ENCODE assay signal across 22 mouse cellular contexts in genomic region chr14:106199536-106200319, GRCm38 (mm10).
DNase-seq lines count a peak whose midpoint lies in the region; ATAC-seq and TF ChIP-seq lines count a peak whose summit lies in the region.
"Had no signal": no experiment of that assay in that cellular context is flagged by ENCODE, and none has a peak within 500 bp of the region (broad histone marks: within the 10 kb centered on the region; RNA-seq: fewer than 3 reads in every experiment).

No protein-coding gene starts in this region.

- H3K9ac ChIP-seq in heart, embryonic 12.5 days: no peak overlapping the region
- no peak overlapping the region for H3K9ac ChIP-seq in midbrain, postnatal 0 days (replicated peaks; ENCODE audit: low read length, poor library complexity, severe bottlenecking)
- no peak overlapping the region for H3K9ac ChIP-seq in midbrain, embryonic 14.5 days (replicated peaks; ENCODE audit: low read length)
- H3K9ac ChIP-seq: limb, embryonic 15.5 days; liver, embryonic 15.5 days had no signal

- no peak overlapping the region for H3K4me3 ChIP-seq in heart, embryonic 12.5 days
- no peak overlapping the region for H3K4me3 ChIP-seq in midbrain, postnatal 0 days (ENCODE audit: low read depth, low read length)
- no peak overlapping the region for H3K4me3 ChIP-seq in midbrain, embryonic 14.5 days (replicated peaks; ENCODE audit: low read depth, low read length)
- H3K4me3 ChIP-seq: erythroblast, embryonic 14.5 days; layer of hippocampus, adult 2 months; limb, embryonic 15.5 days; liver, embryonic 15.5 days; megakaryocyte, embryonic 14.5 days had no signal

- TF ChIP-seq CTCF in midbrain, postnatal 0 days (IDR thresholded peaks at IDR 0.05): no peak

- H3K4me2 ChIP-seq in heart, embryonic 12.5 days: no peak overlapping the region
- no peak overlapping the region for H3K4me2 ChIP-seq in midbrain, postnatal 0 days (ENCODE audit: low read depth, low read length, poor library complexity, severe bottlenecking)
- H3K4me2 ChIP-seq in midbrain, embryonic 14.5 days (ENCODE audit: low read length): no peak overlapping the region
- H3K4me2 ChIP-seq: limb, embryonic 15.5 days; liver, embryonic 15.5 days had no signal

- DNase-seq in embryo, embryonic 10.5 days (ENCODE audit: low spot score): peak; percentile 41
- no peak for DNase-seq in embryo, embryonic 9.5 days (ENCODE audit: extremely low spot score)
- peak; percentile 25 to 31 for DNase-seq in heart, adult 18-20 months
- DNase-seq in midbrain, postnatal 0 days (ENCODE audit: low spot score): peak; percentile 13
- no peak for DNase-seq in midbrain, embryonic 14.5 days
- peak; percentile 84 for DNase-seq in skeletal muscle tissue, adult 2 months (ENCODE audit: low read depth, low spot score)
- no peak for DNase-seq in cerebellum, adult 11 months
- DNase-seq: cerebellum, postnatal 14 days; kidney, adult 18-20 months; kidney, postnatal 14 days; layer of hippocampus, postnatal 36 days; lung, postnatal 14 days; right cerebral cortex, postnatal 4 days had no signal

- H3K9me3 ChIP-seq in heart, embryonic 12.5 days (replicated peaks): no peaks in the 10 kb centered on the region
- no peaks in the 10 kb centered on the region for H3K9me3 ChIP-seq in midbrain, postnatal 0 days (ENCODE audit: low read length)
- H3K9me3 ChIP-seq in midbrain, embryonic 14.5 days (ENCODE audit: control insufficient read depth, low read length): no peaks in the 10 kb centered on the region
- H3K9me3 ChIP-seq: limb, embryonic 15.5 days; liver, embryonic 15.5 days; megakaryocyte, embryonic 14.5 days had no signal

- no peaks in the 10 kb centered on the region for H3K4me1 ChIP-seq in heart, embryonic 12.5 days (replicated peaks)
- no peaks in the 10 kb centered on the region for H3K4me1 ChIP-seq in midbrain, postnatal 0 days (ENCODE audit: insufficient read depth, low read length)
- no peaks in the 10 kb centered on the region for H3K4me1 ChIP-seq in midbrain, embryonic 14.5 days (ENCODE audit: control insufficient read depth, insufficient read depth, low read length)
- H3K4me1 ChIP-seq: limb, embryonic 15.5 days; liver, embryonic 15.5 days; megakaryocyte, embryonic 14.5 days had no signal

- 23% methylated on average over 1 of the region's 1 CpGs for WGBS in heart, embryonic 12.5 days
- WGBS in midbrain, postnatal 0 days: 46% methylated on average over 1 of the region's 1 CpGs
- WGBS in midbrain, embryonic 14.5 days: 72% methylated on average over 1 of the region's 1 CpGs

- no peaks in the 10 kb centered on the region for H3K27me3 ChIP-seq in heart, embryonic 12.5 days (replicated peaks)
- H3K27me3 ChIP-seq in midbrain, postnatal 0 days (ENCODE audit: insufficient read depth, low read length): no peaks in the 10 kb centered on the region
- H3K27me3 ChIP-seq in midbrain, embryonic 14.5 days (ENCODE audit: control insufficient read depth, insufficient read depth, low read length): no peaks in the 10 kb centered on the region
- H3K27me3 ChIP-seq: limb, embryonic 15.5 days; liver, embryonic 15.5 days; megakaryocyte, embryonic 14.5 days had no signal

- H3K36me3 ChIP-seq in heart, embryonic 12.5 days: no peaks in the 10 kb centered on the region
- H3K36me3 ChIP-seq in midbrain, postnatal 0 days (ENCODE audit: insufficient read depth, low read length): no peaks in the 10 kb centered on the region
- H3K36me3 ChIP-seq in midbrain, embryonic 14.5 days (ENCODE audit: control insufficient read depth, insufficient read depth, low read length): no peaks in the 10 kb centered on the region
- H3K36me3 ChIP-seq: G1E; limb, embryonic 15.5 days; liver, embryonic 15.5 days had no signal

- no peak for ATAC-seq in heart, embryonic 12.5 days (ENCODE audit: insufficient number of reproducible peaks, low FRiP score)
- no peak for ATAC-seq in midbrain, postnatal 0 days (ENCODE audit: low FRiP score)
- ATAC-seq in midbrain, embryonic 14.5 days (ENCODE audit: low FRiP score, low TSS enrichment): no peak
- ATAC-seq: midbrain, embryonic 16.5 days had no signal

- no peak overlapping the region for H3K27ac ChIP-seq in heart, embryonic 12.5 days (ENCODE audit: poor library complexity, severe bottlenecking)
- no peak overlapping the region for H3K27ac ChIP-seq in midbrain, postnatal 0 days (ENCODE audit: low read depth, low read length)
- H3K27ac ChIP-seq in midbrain, embryonic 14.5 days (replicated peaks; ENCODE audit: low read depth, low read length): no peak overlapping the region
- H3K27ac ChIP-seq: layer of hippocampus, adult 2 months; limb, embryonic 15.5 days; liver, embryonic 15.5 days; stomach, postnatal 0 days had no signal

Comparison
In these comparisons a context has a peak if more than half of its experiments do, and no peak if none do; other contexts are left out.
1. DNase-seq: peak in embryo, embryonic 10.5 days (single experiment), heart, adult 18-20 months (2 of 2), midbrain, postnatal 0 days (single experiment) and skeletal muscle tissue, adult 2 months (single experiment); none in embryo, embryonic 9.5 days (single experiment), midbrain, embryonic 14.5 days (single experiment) and cerebellum, adult 11 months (single experiment).